Mouse (Mus musculus) neural tube, embryonic 11.5 days (tissue): ENCODE results near the gene Klf14. TPM values are rescaled to one million over a fixed set of nuclear protein-coding genes. Genes with fewer than 3 reads are reported as not detected.

ENCODE experiments used
- ATAC-seq: fragments of 200-750 bp; cut with Nextera tagmentation; 2 replicates; pipeline ENCODE4 v1.8.0; 2017; ENCODE audit warnings: moderate number of reproducible peaks, mild to moderate bottlenecking, moderate TSS enrichment, moderate library complexity; ENCODE audit not compliant: insufficient read depth, low FRiP score, low TSS enrichment
- DNase-seq: peaks from one replicate; pipeline ENCODE4 v3.0.0-alpha.2; 2015; ENCODE audit warnings: low spot score
- H3K27ac ChIP-seq: fragments of 300-500 bp; sonication (generic); 2 replicates; pipeline ENCODE4 v1.5.1; 2014; ENCODE audit warnings: low read depth, mild to moderate bottlenecking, low read length
- H3K27me3 ChIP-seq: fragments of 300-500 bp; sonication (generic); 2 replicates; pipeline ENCODE4 v1.6.1; 2014; ENCODE audit warnings: mild to moderate bottlenecking, low read length, mixed read lengths; ENCODE audit not compliant: control insufficient read depth, insufficient read depth
- H3K36me3 ChIP-seq: fragments of 300-500 bp; sonication (generic); 2 replicates; pipeline ENCODE4 v1.6.1; 2014; ENCODE audit warnings: mild to moderate bottlenecking, low read length, moderate library complexity, mixed read lengths; ENCODE audit not compliant: control insufficient read depth, insufficient read depth
- H3K4me1 ChIP-seq: fragments of 300-500 bp; sonication (generic); 2 replicates; pipeline ENCODE4 v1.6.1; 2014; ENCODE audit warnings: low read length, mixed read lengths; ENCODE audit not compliant: control insufficient read depth, insufficient read depth
- H3K4me2 ChIP-seq: fragments of 300-500 bp; sonication (generic); 2 replicates; pipeline ENCODE4 v1.6.1; 2014; ENCODE audit warnings: low read depth, mild to moderate bottlenecking, moderate library complexity
- H3K4me3 ChIP-seq: fragments of 300-500 bp; sonication (generic); 2 replicates; pipeline ENCODE4 v1.5.1; 2014; ENCODE audit warnings: low read depth, low read length
- H3K9ac ChIP-seq: fragments of 300-500 bp; sonication (generic); 2 replicates; pipeline ENCODE4 v1.6.1; 2014; ENCODE audit warnings: mild to moderate bottlenecking, low read length
- H3K9me3 ChIP-seq: fragments of 300-500 bp; sonication (generic); 2 replicates; pipeline ENCODE4 v1.6.1; 2016; ENCODE audit warnings: low read length; ENCODE audit not compliant: control insufficient read depth
- WGBS: fragments of 180-500 bp; shearing (Covaris S2); extraction: QIAGEN DNeasy Blood & Tissue Kit; methylation state at CpG from one replicate; pipeline ENCODE4 v1.1.7; 2014; 5-methylcytosine and 5-hydroxymethylcytosine counted together
- polyA plus RNA-seq: library from polyadenylated mRNA; unstranded; fragments of >200 nt; fragmentation: Nextera tagmentation; extraction: Ambion mirVana; gene quantifications from 2 replicates; pipeline ENCODE4 v1.2.1, GENCODE M21; 2014

Klf14 gene
- 0.47 and 0.57 TPM in 2 replicates for polyA plus RNA-seq

- H3K4me1 ChIP-seq = no peaks in the 10 kb centered on the region
- no peaks in the 10 kb centered on the region for H3K36me3 ChIP-seq
- peaks cover 47% of the 10 kb centered on the region for H3K27me3 ChIP-seq
- H3K4me3 ChIP-seq = peak within 1 kb of the TSS; percentile 47
- H3K9ac ChIP-seq = no peak within 1 kb of the TSS; the same call in 1 of the 2 replicates
- ATAC-seq (no peak), DNase-seq (peak; percentile 65)
- H3K9me3 ChIP-seq = peaks cover 19% of the 10 kb centered on the region
- under 1% methylated on average over 75 of the region's 75 CpGs for WGBS
- H3K27ac ChIP-seq = no peak within 1 kb of the TSS
- H3K4me2 ChIP-seq = peak within 1 kb of the TSS; percentile 84
Observed at GRCm38 (mm10) chr6:30958736-30959540, at the start of gene Klf14. Klf14 (minus strand) TSS chr6:30959078.

DNA sequence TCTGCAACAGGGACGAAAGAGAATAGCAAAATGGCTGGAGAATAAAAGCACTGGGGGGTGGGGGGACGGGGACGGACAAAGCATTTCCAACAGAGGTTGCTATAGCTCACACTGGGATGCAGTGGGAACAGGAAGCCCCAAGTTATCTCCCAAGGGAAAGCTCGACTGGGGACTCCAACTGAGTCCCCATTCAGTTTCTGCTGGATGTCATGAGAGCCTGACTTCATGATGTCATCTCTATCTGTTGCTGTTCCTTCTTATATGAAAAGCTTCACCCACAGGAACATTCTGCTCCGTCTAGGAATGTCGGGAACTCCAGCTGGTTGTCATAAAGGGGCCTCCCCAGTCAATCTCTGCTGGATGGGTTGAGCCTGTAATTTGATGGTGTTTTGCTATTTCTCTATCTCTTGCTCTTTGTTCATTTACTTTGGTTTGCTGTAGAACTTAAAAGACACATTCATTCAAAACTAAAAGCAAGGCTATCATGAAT is 47.3 kb upstream of the Klf14 start:
- H3K27ac ChIP-seq = no peak overlapping the region
- H3K4me2 ChIP-seq = no peak overlapping the region
- H3K4me3 ChIP-seq = no peak overlapping the region
- no peak overlapping the region for H3K9ac ChIP-seq
- no peaks in the 10 kb centered on the region for H3K4me1 ChIP-seq
- ATAC-seq = no peak
- 61% methylated on average over 6 of the region's 6 CpGs for WGBS
- no peaks in the 10 kb centered on the region for H3K27me3 ChIP-seq
- H3K9me3 ChIP-seq = no peaks in the 10 kb centered on the region
- H3K36me3 ChIP-seq = no peaks in the 10 kb centered on the region
- DNase-seq = no peak

- Histone ChIP-seq H3K9me3 (no peaks in the 10 kb centered on the region), H3K36me3 (no peaks in the 10 kb centered on the region), H3K4me2 (no peak overlapping the region), H3K27ac (no peak overlapping the region), H3K4me1 (no peaks in the 10 kb centered on the region), H3K9ac (no peak overlapping the region), H3K4me3 (no peak overlapping the region), H3K27me3 (no peaks in the 10 kb centered on the region)
- DNase-seq (no peak), ATAC-seq (no peak)
- 88% methylated on average over 5 of the region's 5 CpGs for WGBS
Observed at GRCm38 (mm10) chr6:30986393-30986792, 27.5 kb upstream of the Klf14 start.

DNA sequence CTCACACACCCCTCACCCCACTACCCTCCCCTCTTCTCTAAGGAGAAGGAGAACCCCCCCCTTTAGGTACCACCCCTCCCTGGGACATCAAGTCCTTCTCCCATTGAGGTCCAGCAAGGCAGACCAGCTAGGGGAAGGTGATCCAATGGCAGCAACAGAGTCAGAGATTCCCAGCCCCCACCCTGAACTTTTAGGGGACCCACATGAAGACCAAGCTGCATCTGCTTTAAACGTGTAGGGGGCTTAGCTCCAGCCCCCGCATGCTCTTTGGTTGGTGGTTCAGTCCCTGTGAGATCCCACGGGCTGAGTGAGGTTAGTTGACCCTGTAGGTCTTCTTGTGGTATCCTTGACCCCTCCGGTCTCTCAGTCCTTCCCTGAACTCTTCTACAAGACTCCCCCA is 24.1 kb upstream of the Klf14 start:
- Histone ChIP-seq H3K9me3 (no peaks in the 10 kb centered on the region), H3K27ac (no peak overlapping the region), H3K4me2 (no peak overlapping the region), H3K27me3 (no peaks in the 10 kb centered on the region), H3K9ac (no peak overlapping the region), H3K4me3 (no peak overlapping the region), H3K36me3 (no peaks in the 10 kb centered on the region), H3K4me1 (no peaks in the 10 kb centered on the region)
- DNase-seq (no peak), ATAC-seq (no peak)
- WGBS = 75% methylated on average over 4 of the region's 4 CpGs

GRCm38 (mm10) chr6:30982372-30982980 is 23.6 kb upstream of the Klf14 start:
- ATAC-seq (no peak), DNase-seq (no peak)
- H3K4me3 ChIP-seq = no peak overlapping the region
- H3K4me1 ChIP-seq = no peaks in the 10 kb centered on the region
- H3K9me3 ChIP-seq = no peaks in the 10 kb centered on the region
- H3K36me3 ChIP-seq = no peaks in the 10 kb centered on the region
- no peaks in the 10 kb centered on the region for H3K27me3 ChIP-seq
- 29% methylated on average over 13 of the region's 13 CpGs for WGBS
- H3K9ac ChIP-seq = no peak overlapping the region
- H3K27ac ChIP-seq = no peak overlapping the region
- peak overlapping the region; percentile 34 for H3K4me2 ChIP-seq

DNA sequence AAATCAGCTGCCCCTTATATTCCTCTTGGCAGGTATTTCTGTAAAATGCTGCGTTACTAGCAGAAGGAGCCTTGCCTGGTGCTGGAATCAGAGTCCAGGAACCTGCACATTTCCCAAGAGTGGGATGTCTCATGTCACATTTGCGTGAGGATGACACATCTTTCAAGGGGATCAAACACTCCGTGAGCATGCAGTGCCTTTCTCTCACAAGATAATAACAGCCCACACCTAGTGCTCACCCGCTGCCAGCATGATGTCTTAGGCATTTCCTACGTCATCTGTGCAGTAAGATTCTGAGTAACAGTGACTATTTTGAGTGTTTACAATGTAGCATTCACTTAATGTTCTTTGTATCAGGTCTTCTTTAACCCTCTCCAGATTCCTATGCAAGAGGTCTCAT is 22.5 kb upstream of the Klf14 start:
- DNase-seq (no peak), ATAC-seq (no peak)
- Histone ChIP-seq H3K4me3 (no peak overlapping the region), H3K9me3 (no peaks in the 10 kb centered on the region), H3K9ac (no peak overlapping the region), H3K4me1 (no peaks in the 10 kb centered on the region), H3K27me3 (no peaks in the 10 kb centered on the region), H3K36me3 (no peaks in the 10 kb centered on the region), H3K4me2 (no peak overlapping the region), H3K27ac (no peak overlapping the region)
- WGBS = 88% methylated on average over 5 of the region's 5 CpGs

DNA sequence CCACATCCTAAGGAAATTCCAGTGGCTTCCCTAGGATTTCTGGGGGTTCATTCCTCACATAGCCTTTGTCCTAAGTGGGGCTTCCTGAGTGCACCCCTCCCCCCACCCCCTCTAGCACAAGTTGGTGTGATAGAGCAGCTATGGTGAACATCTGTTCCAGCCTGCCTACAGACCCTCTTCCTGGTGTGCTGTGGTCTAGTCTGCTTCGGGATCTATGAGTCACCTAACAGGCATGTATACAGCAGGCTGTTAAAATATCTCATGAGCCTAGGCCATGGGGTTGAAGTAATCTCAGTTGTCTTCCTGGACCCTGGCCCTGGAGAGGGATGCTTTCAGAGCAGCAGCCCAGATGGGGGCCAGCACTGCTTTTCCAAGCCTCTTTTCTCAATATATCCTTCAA is 19.7 kb upstream of the Klf14 start:
- 69% methylated on average over 1 of the region's 1 CpGs for WGBS
- no peak for ATAC-seq
- no peak for DNase-seq

GRCm38 (mm10) chr6:30972121-30972520 is 13.2 kb upstream of the Klf14 start:
- Histone ChIP-seq H3K27me3 (no peaks in the 10 kb centered on the region), H3K36me3 (no peaks in the 10 kb centered on the region), H3K4me3 (no peak overlapping the region), H3K4me1 (no peaks in the 10 kb centered on the region), H3K4me2 (no peak overlapping the region), H3K9ac (no peak overlapping the region), H3K27ac (no peak overlapping the region), H3K9me3 (no peaks in the 10 kb centered on the region)
- DNase-seq = no peak
- no peak for ATAC-seq
- WGBS = 82% methylated on average over 1 of the region's 1 CpGs

More for the DNA sequence above, 19.7 kb upstream of the Klf14 start:
- Histone ChIP-seq H3K9me3 (no peaks in the 10 kb centered on the region), H3K4me1 (no peaks in the 10 kb centered on the region), H3K27me3 (no peaks in the 10 kb centered on the region), H3K4me3 (no peak overlapping the region), H3K9ac (no peak overlapping the region), H3K4me2 (no peak overlapping the region), H3K36me3 (no peaks in the 10 kb centered on the region), H3K27ac (no peak overlapping the region)
